Mouse (Mus musculus): ENCODE measurements at regions not wholly inside any gene's neighbourhood (a gene's known extent, or its start where the extent isn't known, plus 50 kb on each side); places are given as distances from the start of the nearest gene placed in this dataset.

GRCm38 (mm10) chr12:102057979-102058378 lies 70.6 kb upstream of the Slc24a4 start:
- no peak overlapping the region for H3K4me2 ChIP-seq (ENCODE audit: low read depth, low read length)
- no peak overlapping the region for H3K9ac ChIP-seq (replicated peaks; ENCODE audit: low read depth, low read length)
- ATAC-seq (ENCODE audit: insufficient read depth, low read depth) (no peak), DNase-seq (ENCODE audit: low spot score) (no peak)
- H3K27ac ChIP-seq (ENCODE audit: low read depth) = no peak overlapping the region
- H3K27me3 ChIP-seq (ENCODE audit: control insufficient read depth, insufficient read depth, low read length) = no peaks in the 10 kb centered on the region
- H3K36me3 ChIP-seq (replicated peaks; ENCODE audit: control insufficient read depth, insufficient read depth, low read length) = no peaks in the 10 kb centered on the region
- TF ChIP-seq EP300 (IDR thresholded peaks at IDR 0.05; ENCODE audit: low read depth) = no peak
- TF ChIP-seq CTCF (IDR thresholded peaks at IDR 0.05; ENCODE audit: low read depth) = no peak
- no peaks in the 10 kb centered on the region for H3K9me3 ChIP-seq (replicated peaks; ENCODE audit: control insufficient read depth, low read length)
- H3K4me1 ChIP-seq (ENCODE audit: control insufficient read depth, insufficient read depth) = no peaks in the 10 kb centered on the region
- 79% methylated on average over 3 of the region's 3 CpGs for WGBS
- no peak overlapping the region for H3K4me3 ChIP-seq (ENCODE audit: low read depth, low read length)

- ATAC-seq (ENCODE audit: insufficient read depth, low read depth) (no peak), DNase-seq (ENCODE audit: low spot score) (no peak)
- TF ChIP-seq CTCF (IDR thresholded peaks at IDR 0.05; ENCODE audit: low read depth) (no peak), EP300 (IDR thresholded peaks at IDR 0.05; ENCODE audit: low read depth) (no peak)
- no peaks in the 10 kb centered on the region for H3K36me3 ChIP-seq (replicated peaks; ENCODE audit: control insufficient read depth, insufficient read depth, low read length)
- no peaks in the 10 kb centered on the region for H3K4me1 ChIP-seq (ENCODE audit: control insufficient read depth, insufficient read depth)
- H3K4me2 ChIP-seq (ENCODE audit: low read depth, low read length) = no peak overlapping the region
- H3K27me3 ChIP-seq (ENCODE audit: control insufficient read depth, insufficient read depth, low read length) = no peaks in the 10 kb centered on the region
- WGBS = 79% methylated on average over 3 of the region's 3 CpGs
- H3K9ac ChIP-seq (replicated peaks; ENCODE audit: low read depth, low read length) = no peak overlapping the region
- H3K9me3 ChIP-seq (replicated peaks; ENCODE audit: control insufficient read depth, low read length) = no peaks in the 10 kb centered on the region
- no peak overlapping the region for H3K27ac ChIP-seq (ENCODE audit: low read depth)
- no peak overlapping the region for H3K4me3 ChIP-seq (ENCODE audit: low read depth, low read length)
Measured at GRCm38 (mm10) chr12:102058428-102058827, 70.1 kb upstream of the Slc24a4 start.

GRCm38 (mm10) chr12:102061096-102061495 lies 67.4 kb upstream of the Slc24a4 start:
- WGBS = 59% methylated on average over 5 of the region's 5 CpGs
- H3K4me1 ChIP-seq (ENCODE audit: control insufficient read depth, insufficient read depth) = no peaks in the 10 kb centered on the region

GRCm38 (mm10) chr12:102061657-102062614 lies 66.6 kb upstream of the Slc24a4 start:
- Histone ChIP-seq H3K9ac (replicated peaks; ENCODE audit: low read depth, low read length) (no peak overlapping the region), H3K4me2 (ENCODE audit: low read depth, low read length) (no peak overlapping the region), H3K27me3 (ENCODE audit: control insufficient read depth, insufficient read depth, low read length) (no peaks in the 10 kb centered on the region), H3K36me3 (replicated peaks; ENCODE audit: control insufficient read depth, insufficient read depth, low read length) (no peaks in the 10 kb centered on the region), H3K4me1 (ENCODE audit: control insufficient read depth, insufficient read depth) (no peaks in the 10 kb centered on the region), H3K9me3 (replicated peaks; ENCODE audit: control insufficient read depth, low read length) (no peaks in the 10 kb centered on the region), H3K27ac (ENCODE audit: low read depth) (peak overlapping the region; percentile 35; the same call in 1 of the 2 replicates), H3K4me3 (ENCODE audit: low read depth, low read length) (no peak overlapping the region)
- TF ChIP-seq EP300 (IDR thresholded peaks at IDR 0.05; ENCODE audit: low read depth) (no peak), CTCF (IDR thresholded peaks at IDR 0.05; ENCODE audit: low read depth) (no peak)
- peak; percentile 61 for ATAC-seq (ENCODE audit: insufficient read depth, low read depth)
- WGBS = 50% methylated on average over 7 of the region's 7 CpGs
- no peak for DNase-seq (ENCODE audit: low spot score)

More at GRCm38 (mm10) chr12:102061096-102061495, 67.4 kb upstream of the Slc24a4 start:
- no peaks in the 10 kb centered on the region for H3K27me3 ChIP-seq (ENCODE audit: control insufficient read depth, insufficient read depth, low read length)
- no peak overlapping the region for H3K4me3 ChIP-seq (ENCODE audit: low read depth, low read length)
- DNase-seq (ENCODE audit: low spot score) (no peak), ATAC-seq (ENCODE audit: insufficient read depth, low read depth) (no peak)
- H3K27ac ChIP-seq (ENCODE audit: low read depth) = no peak overlapping the region
- no peak overlapping the region for H3K4me2 ChIP-seq (ENCODE audit: low read depth, low read length)
- H3K9ac ChIP-seq (replicated peaks; ENCODE audit: low read depth, low read length) = no peak overlapping the region
- no peaks in the 10 kb centered on the region for H3K9me3 ChIP-seq (replicated peaks; ENCODE audit: control insufficient read depth, low read length)
- no peaks in the 10 kb centered on the region for H3K36me3 ChIP-seq (replicated peaks; ENCODE audit: control insufficient read depth, insufficient read depth, low read length)
- TF ChIP-seq EP300 (IDR thresholded peaks at IDR 0.05; ENCODE audit: low read depth) (no peak), CTCF (IDR thresholded peaks at IDR 0.05; ENCODE audit: low read depth) (no peak)

GRCm38 (mm10) chr12:102062648-102063047 lies 65.9 kb upstream of the Slc24a4 start:
- ATAC-seq (ENCODE audit: insufficient read depth, low read depth) = peak; percentile 62
- Histone ChIP-seq H3K4me3 (ENCODE audit: low read depth, low read length) (no peak overlapping the region), H3K27me3 (ENCODE audit: control insufficient read depth, insufficient read depth, low read length) (no peaks in the 10 kb centered on the region), H3K9me3 (replicated peaks; ENCODE audit: control insufficient read depth, low read length) (no peaks in the 10 kb centered on the region), H3K9ac (replicated peaks; ENCODE audit: low read depth, low read length) (no peak overlapping the region), H3K4me2 (ENCODE audit: low read depth, low read length) (no peak overlapping the region), H3K4me1 (ENCODE audit: control insufficient read depth, insufficient read depth) (no peaks in the 10 kb centered on the region), H3K27ac (ENCODE audit: low read depth) (peak overlapping the region; percentile 35; the same call in 1 of the 2 replicates), H3K36me3 (replicated peaks; ENCODE audit: control insufficient read depth, insufficient read depth, low read length) (no peaks in the 10 kb centered on the region)
- no peak for TF ChIP-seq EP300 (IDR thresholded peaks at IDR 0.05; ENCODE audit: low read depth)
- TF ChIP-seq CTCF (IDR thresholded peaks at IDR 0.05; ENCODE audit: low read depth) = no peak
- 26% methylated on average over 7 of the region's 7 CpGs for WGBS
- DNase-seq (ENCODE audit: low spot score) = no peak

Data from heart, postnatal 0 days (tissue).